Mouse (Mus musculus) C2C12 (cell line): ENCODE measurements around the gene Gm20388. TPM values are rescaled to one million over a fixed set of nuclear protein-coding genes. Genes with fewer than 3 reads are reported as not detected.

Experiments used
- H3K27me3 ChIP-seq: one replicate; pipeline ENCODE4 v1.6.1; 2011; ENCODE audit not compliant: control insufficient read depth, insufficient read depth, insufficient read length
- H3K36me3 ChIP-seq: one replicate; pipeline ENCODE4 v1.6.1; 2011; ENCODE audit not compliant: control insufficient read depth, insufficient read depth
- H3K4me3 ChIP-seq: one replicate; pipeline ENCODE4 v1.5.1; 2011; ENCODE audit warnings: mild to moderate bottlenecking, control low read depth; ENCODE audit not compliant: poor library complexity, insufficient read depth, severe bottlenecking
- H3K79me2 ChIP-seq: one replicate; pipeline ENCODE4 v1.6.1; 2011; ENCODE audit not compliant: control insufficient read depth, insufficient read depth
- H3K79me3 ChIP-seq: one replicate; pipeline ENCODE4 v1.6.1; 2011; ENCODE audit warnings: low read depth, control low read depth
- H3ac ChIP-seq: one replicate; pipeline ENCODE3; 2011; ENCODE audit warnings: low read depth; ENCODE audit not compliant: control insufficient read depth, insufficient read length
- CEBPB ChIP-seq: IDR thresholded peaks from one replicate; pipeline ENCODE4 v1.6.1; 2011; ENCODE audit warnings: low read depth, mild to moderate bottlenecking, control low read depth, moderate library complexity
- CTCF ChIP-seq: IDR thresholded peaks from one replicate; pipeline ENCODE4 v1.5.1; 2011; ENCODE audit not compliant: control insufficient read depth, insufficient read depth, insufficient read length
- FOSL1 ChIP-seq: IDR thresholded peaks from one replicate; pipeline ENCODE4 v1.8.0; 2011; ENCODE audit warnings: mild to moderate bottlenecking, low read length; ENCODE audit not compliant: poor library complexity, insufficient read depth, severe bottlenecking
- MAX ChIP-seq: IDR thresholded peaks from one replicate; pipeline ENCODE4 v1.6.1; 2011; ENCODE audit warnings: mild to moderate bottlenecking, control low read depth
- MYOD1 ChIP-seq: IDR thresholded peaks from one replicate; pipeline ENCODE4 v1.6.1; 2011; ENCODE audit warnings: low read depth; ENCODE audit not compliant: control insufficient read depth, insufficient read length
- MYOG ChIP-seq: IDR thresholded peaks from one replicate; pipeline ENCODE4 v1.6.1; 2011; ENCODE audit not compliant: control insufficient read depth, insufficient read length; ENCODE audit errors: extremely low read depth
- USF1 ChIP-seq: IDR thresholded peaks from one replicate; pipeline ENCODE4 v1.6.1; 2011; ENCODE audit warnings: low read depth, mild to moderate bottlenecking, control low read depth, moderate library complexity
- polyA plus RNA-seq: library from polyadenylated mRNA; unstranded; fragments of >200 nt; fragmentation: generic; extraction: Trizol; gene quantifications from one replicate; pipeline ENCODE4 v1.2.1, GENCODE M21; 2012; ENCODE audit warnings: missing spikeins

Gm20388 gene
- polyA plus RNA-seq, 1 experiment: 15.0 TPM

DNA sequence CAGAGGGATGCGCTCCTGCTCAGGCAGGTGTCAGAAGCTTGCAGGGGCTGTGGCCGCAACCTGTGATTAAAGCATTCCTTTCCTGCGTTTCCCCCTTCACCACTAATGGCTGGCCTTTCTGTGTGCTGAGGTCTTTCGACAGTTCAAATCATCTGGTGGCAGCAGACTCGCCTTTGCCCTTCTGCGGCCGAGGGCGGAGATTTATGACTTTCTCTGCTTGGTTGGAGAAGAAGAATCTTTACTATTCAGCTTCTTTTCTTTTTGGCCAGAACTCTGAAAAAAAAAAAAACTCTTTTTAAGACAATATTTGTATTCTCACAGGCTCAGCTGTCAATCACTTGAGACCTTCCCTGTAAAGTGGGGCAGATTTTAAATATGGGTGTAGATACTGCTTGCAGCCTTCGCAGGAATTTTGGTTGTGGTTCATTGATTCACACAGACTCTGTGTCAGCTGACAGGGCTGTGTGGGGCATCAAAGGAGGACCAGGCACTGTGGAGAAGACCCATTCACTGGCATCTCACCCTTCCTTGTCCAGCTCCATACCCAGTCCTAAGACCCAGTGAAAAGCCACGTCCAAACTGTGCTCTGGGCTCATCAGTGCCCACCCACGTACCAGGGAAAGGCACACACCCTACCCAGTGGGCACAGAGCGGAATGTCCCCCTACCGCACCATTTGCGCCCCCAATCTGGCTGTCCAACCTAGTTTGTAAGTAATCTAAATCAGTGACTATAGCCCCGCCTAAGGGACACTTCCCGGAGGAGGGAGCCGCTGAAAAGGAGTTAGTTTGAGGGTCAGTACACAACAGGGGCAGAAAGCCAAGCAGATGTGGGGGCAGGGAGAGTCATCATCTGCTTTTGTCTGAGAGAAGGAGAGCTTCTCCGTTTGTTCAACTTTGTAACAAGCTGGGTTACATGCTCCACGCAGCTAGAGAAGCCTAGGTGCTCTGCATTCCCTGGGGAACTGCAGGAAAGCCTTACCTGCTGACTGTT is 845.0 kb downstream of the Gm20388 start:
- peaks cover 83% of the 10 kb centered on the region for H3K27me3 ChIP-seq
- H3K79me2 ChIP-seq: no peaks in the 10 kb centered on the region
- H3ac ChIP-seq: no peak overlapping the region
- no peaks in the 10 kb centered on the region for H3K36me3 ChIP-seq
- H3K79me3 ChIP-seq: no peaks in the 10 kb centered on the region
- no peak for TF ChIP-seq FOSL1
- TF ChIP-seq MYOG: no peak
- TF ChIP-seq CTCF: no peak
- no peak for TF ChIP-seq MYOD1
- TF ChIP-seq USF1: no peak
- TF ChIP-seq CEBPB: no peak
- TF ChIP-seq MAX: no peak
- no peak overlapping the region for H3K4me3 ChIP-seq

DNA sequence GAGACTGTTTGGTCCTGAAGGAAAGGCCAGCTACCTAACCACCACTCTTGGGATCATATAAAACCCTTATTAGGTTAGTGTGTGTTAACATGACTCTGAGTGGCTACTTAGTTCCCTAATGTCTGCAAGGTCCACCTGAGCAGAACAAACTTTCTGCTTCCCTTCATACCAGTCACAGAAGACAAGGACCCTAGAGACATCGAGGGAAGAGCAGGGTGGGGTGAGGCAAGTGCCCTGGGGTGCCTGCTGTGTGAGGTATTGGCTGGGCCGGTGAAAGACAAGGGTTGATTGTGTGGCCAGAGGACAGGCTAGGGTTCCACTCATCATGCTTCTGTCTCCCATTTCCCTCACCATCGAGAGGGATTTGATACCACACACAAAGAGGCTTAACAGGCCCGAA is 847.4 kb downstream of the Gm20388 start:
- no peak overlapping the region for H3K4me3 ChIP-seq
- peaks cover 87% of the 10 kb centered on the region for H3K27me3 ChIP-seq
- no peak for TF ChIP-seq MYOD1
- no peak for TF ChIP-seq CEBPB
- TF ChIP-seq CTCF: no peak
- TF ChIP-seq FOSL1: no peak
- no peaks in the 10 kb centered on the region for H3K36me3 ChIP-seq
- no peaks in the 10 kb centered on the region for H3K79me3 ChIP-seq
- no peaks in the 10 kb centered on the region for H3K79me2 ChIP-seq
- no peak overlapping the region for H3ac ChIP-seq

DNA sequence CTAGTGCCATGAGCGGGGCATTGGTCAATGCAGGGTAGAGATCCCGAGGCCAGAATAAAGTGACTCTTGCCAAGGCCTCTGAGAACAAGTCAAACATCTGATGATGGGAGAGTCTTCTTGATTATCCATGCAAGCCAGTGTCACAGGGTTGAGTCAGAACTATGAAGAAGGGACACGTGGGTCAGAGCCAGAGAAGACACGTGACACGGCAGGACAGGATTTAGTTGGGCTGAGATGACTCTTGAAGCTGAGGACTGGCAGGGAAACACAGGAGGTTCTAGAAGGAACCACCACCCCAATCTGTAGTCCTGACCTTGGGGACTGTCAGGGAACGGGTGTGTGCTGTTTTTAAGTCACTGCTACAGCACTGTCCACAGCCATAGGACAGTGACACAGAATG is 849.2 kb downstream of the Gm20388 start:
- Histone ChIP-seq H3ac (no peak overlapping the region), H3K27me3 (peaks cover 74% of the 10 kb centered on the region), H3K79me2 (no peaks in the 10 kb centered on the region), H3K4me3 (no peak overlapping the region), H3K79me3 (no peaks in the 10 kb centered on the region), H3K36me3 (no peaks in the 10 kb centered on the region)
- no peak for TF ChIP-seq MYOD1

DNA sequence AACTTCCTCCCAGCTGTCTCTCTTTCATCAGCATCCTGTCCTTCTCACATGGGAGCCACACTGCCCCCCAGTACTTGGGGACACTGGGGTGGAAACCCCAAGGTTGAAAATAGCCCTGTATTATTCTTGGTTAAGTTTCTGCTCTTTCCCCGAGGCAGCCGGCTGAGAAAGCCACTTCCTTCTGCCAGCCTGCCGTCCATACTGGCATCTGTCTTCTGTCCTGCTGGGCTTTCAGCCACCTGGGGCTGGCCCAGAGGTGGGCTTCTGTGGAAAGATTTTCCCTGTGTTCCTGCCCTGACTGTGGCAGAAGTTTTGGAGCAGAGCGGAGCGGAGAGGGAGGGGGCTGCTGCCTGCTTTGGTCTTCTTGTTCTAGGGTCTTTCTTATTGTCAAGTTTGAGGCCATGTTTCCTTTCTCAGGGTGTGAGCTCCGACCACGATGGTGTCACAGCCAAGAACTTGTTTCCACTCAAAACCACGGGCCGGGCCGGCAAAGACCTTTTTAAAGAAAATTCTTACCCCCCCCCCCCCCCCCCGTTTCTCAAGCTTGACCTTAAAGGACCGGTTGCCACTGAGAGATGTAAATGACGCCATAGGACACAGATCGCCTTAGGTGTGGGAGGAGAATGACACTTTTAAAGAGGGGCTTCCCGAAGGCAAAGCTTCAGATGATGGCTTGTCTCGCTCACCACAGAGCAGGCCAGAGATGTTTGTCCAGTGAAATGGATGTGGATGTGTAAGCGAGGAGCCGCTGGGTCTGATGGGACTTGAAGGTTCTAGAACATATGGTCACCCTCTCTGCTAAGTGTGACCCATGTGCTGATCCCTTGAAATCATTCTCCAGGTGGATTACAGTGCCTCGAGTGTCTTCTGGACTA is 849.9 kb downstream of the Gm20388 start:
- H3ac ChIP-seq: no peak overlapping the region
- H3K36me3 ChIP-seq: no peaks in the 10 kb centered on the region
- H3K27me3 ChIP-seq: peaks cover 77% of the 10 kb centered on the region
- H3K79me2 ChIP-seq: no peaks in the 10 kb centered on the region
- no peaks in the 10 kb centered on the region for H3K79me3 ChIP-seq
- no peak overlapping the region for H3K4me3 ChIP-seq
- TF ChIP-seq MYOG (no peak), CTCF (no peak), USF1 (no peak), MAX (no peak), FOSL1 (no peak), MYOD1 (no peak), CEBPB (no peak)

- Histone ChIP-seq H3K79me2 (no peaks in the 10 kb centered on the region), H3K4me3 (no peak overlapping the region), H3K79me3 (no peaks in the 10 kb centered on the region), H3K36me3 (no peaks in the 10 kb centered on the region), H3ac (no peak overlapping the region), H3K27me3 (peaks cover 82% of the 10 kb centered on the region)
- TF ChIP-seq MYOG (no peak), CEBPB (no peak), MYOD1 (no peak), CTCF (no peak), FOSL1 (no peak), MAX (no peak), USF1 (no peak)
Observed at GRCm38 (mm10) chr8:120763267-120763666, 852.6 kb downstream of the Gm20388 start.
